Mouse (Mus musculus): ENCODE results near the gene Rbfox3.

The Rbfox3 gene

DNA sequence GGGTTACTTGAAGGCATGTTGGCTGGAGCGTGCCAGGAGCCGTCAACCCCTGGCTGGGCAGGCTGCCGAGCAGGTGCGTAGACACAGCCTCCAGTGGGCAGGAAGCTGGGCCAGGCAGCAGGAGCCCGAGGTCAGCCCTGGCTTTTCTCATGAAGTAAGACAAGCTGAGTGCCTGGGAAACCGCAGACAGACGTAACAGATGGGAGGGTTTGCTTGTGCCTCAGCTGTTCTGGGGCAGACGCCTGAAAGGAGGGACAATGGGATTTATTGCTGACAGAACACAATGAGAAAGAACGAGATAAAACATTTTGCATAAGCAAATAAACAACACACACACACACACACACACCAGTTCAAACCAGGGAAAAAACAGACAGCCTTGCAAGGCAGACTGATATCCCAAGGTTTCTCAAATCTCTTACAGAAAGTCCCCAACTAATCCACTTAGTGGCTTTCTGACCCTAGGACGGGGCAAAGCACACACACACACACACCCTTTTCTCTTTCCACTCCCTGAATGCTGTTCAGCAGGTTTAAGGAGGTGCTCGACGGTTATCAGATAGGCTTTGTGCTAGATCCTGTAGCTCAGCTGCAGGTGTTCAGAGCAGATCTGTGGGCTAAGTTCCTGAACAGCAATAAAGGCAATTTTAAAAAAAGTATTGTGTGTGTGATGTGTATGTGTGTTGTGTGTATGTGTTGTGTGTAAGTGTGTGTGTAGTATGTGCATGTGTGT lies 441.0 kb downstream of the Rbfox3 start:
- Histone ChIP-seq H3K27me3 (ENCODE audit: insufficient read depth, low read length) (no peaks in the 10 kb centered on the region), H3K4me3 (replicated peaks; ENCODE audit: low read length) (no peak overlapping the region), H3K4me1 (replicated peaks; ENCODE audit: low read depth, low read length) (peaks cover 61% of the 10 kb centered on the region), H3K9me3 (ENCODE audit: low read length) (peaks cover 11% of the 10 kb centered on the region; the same call in 1 of the 2 replicates), H3K36me3 (ENCODE audit: insufficient read depth, low read length) (peaks cover 13% of the 10 kb centered on the region; the same call in 1 of the 2 replicates)
- TF ChIP-seq POU5F1 (IDR thresholded peaks at IDR 0.05; ENCODE audit: borderline replicate concordance, low read length) = no peak
- TF ChIP-seq CTCF (conservative IDR thresholded peaks at IDR 0.05; ENCODE audit: low read length) = no peak
- no peak for TF ChIP-seq NANOG (IDR thresholded peaks at IDR 0.05; ENCODE audit: borderline replicate concordance, low read length)

DNA sequence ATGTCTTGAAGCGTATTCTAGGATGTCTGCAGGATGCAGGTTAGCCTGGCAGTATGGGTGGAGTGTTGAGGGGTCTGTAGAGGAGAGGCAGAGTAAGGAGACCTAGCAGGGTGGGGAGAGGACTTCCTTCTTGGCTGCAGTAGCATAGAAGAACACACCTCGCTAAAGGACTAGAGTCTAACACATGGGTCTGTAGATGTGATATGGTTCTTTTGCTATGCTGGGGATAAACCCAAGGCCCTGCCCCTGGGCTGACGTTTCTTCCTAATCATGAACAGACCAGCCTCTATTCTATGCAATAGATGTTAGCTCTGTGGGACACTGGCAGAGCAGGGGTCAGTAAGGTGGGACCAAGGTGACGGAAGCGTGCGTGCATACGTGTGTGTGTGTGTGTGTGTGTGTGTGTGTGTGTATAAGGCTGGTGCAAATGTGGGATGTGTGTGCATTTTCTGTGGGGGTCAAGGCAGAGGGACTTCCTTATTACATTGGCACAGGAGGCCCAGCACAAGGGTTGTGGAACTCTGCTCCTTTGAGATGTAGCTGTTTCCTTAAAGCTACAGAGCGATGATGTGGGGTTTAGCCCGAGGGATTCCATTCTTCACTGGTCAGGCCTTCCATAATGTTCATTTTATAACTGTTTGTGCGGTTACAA lies 441.8 kb downstream of the Rbfox3 start:
- peaks cover 11% of the 10 kb centered on the region; the same call in 1 of the 2 replicates for H3K9me3 ChIP-seq (ENCODE audit: low read length)
- H3K36me3 ChIP-seq (ENCODE audit: insufficient read depth, low read length) = peaks cover 13% of the 10 kb centered on the region; the same call in 1 of the 2 replicates
- H3K27me3 ChIP-seq (ENCODE audit: insufficient read depth, low read length) = no peaks in the 10 kb centered on the region
- TF ChIP-seq POU5F1 (IDR thresholded peaks at IDR 0.05; ENCODE audit: borderline replicate concordance, low read length) (no peak), NANOG (IDR thresholded peaks at IDR 0.05; ENCODE audit: borderline replicate concordance, low read length) (no peak), CTCF (conservative IDR thresholded peaks at IDR 0.05; ENCODE audit: low read length) (no peak)
- peaks cover 57% of the 10 kb centered on the region for H3K4me1 ChIP-seq (replicated peaks; ENCODE audit: low read depth, low read length)
- H3K4me3 ChIP-seq (replicated peaks; ENCODE audit: low read length) = no peak overlapping the region

DNA sequence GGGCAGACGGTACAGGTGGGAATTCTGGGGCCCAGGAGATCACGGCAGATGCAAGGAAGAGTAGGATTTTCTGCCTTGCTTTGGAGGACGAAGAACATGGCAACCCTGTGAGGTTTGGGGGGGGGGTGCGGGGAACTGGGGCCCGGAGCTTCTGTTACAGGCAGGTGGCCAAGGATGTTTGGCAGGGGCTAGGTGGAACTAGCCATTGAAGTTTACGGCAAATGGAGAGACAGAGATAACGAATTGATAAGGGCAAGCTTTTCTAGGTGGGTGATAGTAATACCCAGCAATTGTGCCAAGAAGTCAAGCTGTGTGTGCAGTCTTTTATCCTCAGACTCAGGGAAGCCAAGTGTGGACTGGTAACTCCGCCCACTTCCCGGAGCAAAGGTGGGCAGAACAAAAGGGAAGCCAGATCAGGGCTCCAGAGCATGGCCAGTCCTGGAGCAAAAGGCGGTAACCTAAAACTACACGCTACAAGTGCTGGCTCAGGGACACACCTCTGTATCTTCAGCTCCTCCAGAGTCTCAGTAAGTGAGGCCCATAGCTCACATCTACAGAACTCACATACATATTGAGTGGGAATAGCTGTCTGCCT lies 443.9 kb downstream of the Rbfox3 start:
- H3K36me3 ChIP-seq (ENCODE audit: insufficient read depth, low read length) = peaks cover 13% of the 10 kb centered on the region; the same call in 1 of the 2 replicates
- H3K27me3 ChIP-seq (ENCODE audit: insufficient read depth, low read length) = no peaks in the 10 kb centered on the region
- peaks cover 54% of the 10 kb centered on the region for H3K4me1 ChIP-seq (replicated peaks; ENCODE audit: low read depth, low read length)
- H3K4me3 ChIP-seq (replicated peaks; ENCODE audit: low read length) = peak overlapping the region; percentile 46
- TF ChIP-seq CTCF (conservative IDR thresholded peaks at IDR 0.05; ENCODE audit: low read length) = no peak
- no peak for TF ChIP-seq POU5F1 (IDR thresholded peaks at IDR 0.05; ENCODE audit: borderline replicate concordance, low read length)
- no peak for TF ChIP-seq NANOG (IDR thresholded peaks at IDR 0.05; ENCODE audit: borderline replicate concordance, low read length)
- 0 out of 2 replicates have a peak, but pooled peaks cover 3% of the 10 kb centered on the region for H3K9me3 ChIP-seq (ENCODE audit: low read length)

DNA sequence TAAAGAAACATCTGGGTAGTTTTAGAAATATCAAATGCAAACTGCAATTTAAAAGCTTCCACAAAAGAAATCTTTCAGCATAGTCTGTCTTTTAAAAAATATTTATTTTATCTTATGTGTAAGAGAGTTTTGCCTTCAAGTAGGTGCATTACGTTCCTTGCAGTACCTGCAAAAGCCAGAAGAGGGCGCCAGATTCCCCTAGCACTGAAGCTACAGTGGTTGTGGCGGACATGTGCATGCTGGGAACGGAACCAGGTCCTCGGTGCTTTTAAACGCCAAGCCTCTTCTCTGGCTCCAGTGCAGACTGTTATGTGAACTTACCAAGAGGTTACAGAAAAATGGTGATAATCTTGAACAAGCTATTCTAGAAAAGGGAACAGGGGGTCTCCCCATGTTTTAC lies 451.1 kb downstream of the Rbfox3 start:
- no peak overlapping the region for H3K4me3 ChIP-seq (replicated peaks; ENCODE audit: low read length)
- H3K36me3 ChIP-seq (ENCODE audit: insufficient read depth, low read length) = no peaks in the 10 kb centered on the region
- no peak for TF ChIP-seq POU5F1 (IDR thresholded peaks at IDR 0.05; ENCODE audit: borderline replicate concordance, low read length)
- TF ChIP-seq CTCF (conservative IDR thresholded peaks at IDR 0.05; ENCODE audit: low read length) = peak; percentile 98
- TF ChIP-seq NANOG (IDR thresholded peaks at IDR 0.05; ENCODE audit: borderline replicate concordance, low read length) = no peak
- H3K9me3 ChIP-seq (ENCODE audit: low read length) = peaks cover 3% of the 10 kb centered on the region; the same call in 1 of the 2 replicates
- peaks cover 47% of the 10 kb centered on the region for H3K4me1 ChIP-seq (replicated peaks; ENCODE audit: low read depth, low read length)
- H3K27me3 ChIP-seq (ENCODE audit: insufficient read depth, low read length) = peaks cover 12% of the 10 kb centered on the region; the same call in 1 of the 2 replicates

DNA sequence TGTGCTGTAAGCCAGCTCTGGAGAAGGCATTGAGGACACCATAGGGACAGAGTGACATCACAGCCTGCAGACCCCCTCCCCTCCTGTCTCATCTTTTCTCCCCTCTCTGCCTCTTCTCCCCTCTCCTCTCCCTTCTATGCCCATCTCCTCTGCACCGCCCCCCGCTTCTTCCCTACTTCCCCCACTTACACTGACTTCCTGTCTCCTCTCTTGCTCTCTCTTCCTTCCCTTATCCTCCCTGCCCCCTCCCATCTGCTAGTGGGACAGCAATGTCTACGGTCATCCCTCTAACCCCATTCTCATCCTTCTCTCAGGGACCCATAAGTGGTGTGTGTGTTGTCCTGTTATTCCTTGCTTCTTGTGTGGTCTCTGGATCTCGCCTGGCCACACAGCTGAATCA lies 451.9 kb downstream of the Rbfox3 start:
- H3K4me1 ChIP-seq (replicated peaks; ENCODE audit: low read depth, low read length) = peaks cover 50% of the 10 kb centered on the region
- H3K4me3 ChIP-seq (replicated peaks; ENCODE audit: low read length) = no peak overlapping the region
- no peaks in the 10 kb centered on the region for H3K36me3 ChIP-seq (ENCODE audit: insufficient read depth, low read length)
- peaks cover 12% of the 10 kb centered on the region; the same call in 1 of the 2 replicates for H3K27me3 ChIP-seq (ENCODE audit: insufficient read depth, low read length)
- peaks cover 3% of the 10 kb centered on the region; the same call in 1 of the 2 replicates for H3K9me3 ChIP-seq (ENCODE audit: low read length)
- TF ChIP-seq POU5F1 (IDR thresholded peaks at IDR 0.05; ENCODE audit: borderline replicate concordance, low read length) (no peak), NANOG (IDR thresholded peaks at IDR 0.05; ENCODE audit: borderline replicate concordance, low read length) (no peak), CTCF (conservative IDR thresholded peaks at IDR 0.05; ENCODE audit: low read length) (no peak)

DNA sequence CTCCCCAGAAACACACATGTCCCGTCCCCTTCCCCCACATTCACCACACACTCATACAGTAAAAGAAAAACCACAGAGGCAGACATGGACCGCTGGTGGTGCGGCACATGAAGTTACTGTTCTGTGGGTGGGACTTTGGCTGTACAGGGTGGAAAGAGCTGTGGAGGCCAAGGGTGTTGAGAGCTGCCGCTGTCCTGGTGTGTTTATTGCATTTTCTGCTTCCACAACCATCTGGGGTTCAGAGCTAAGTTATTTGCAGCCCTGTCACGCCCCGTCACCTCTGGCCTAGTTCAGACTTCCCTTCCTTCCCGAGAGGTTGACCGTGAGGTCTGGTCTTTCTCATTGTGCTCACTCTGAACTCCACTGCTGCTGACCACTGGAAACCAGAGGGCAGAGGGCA lies 452.3 kb downstream of the Rbfox3 start:
- no peaks in the 10 kb centered on the region for H3K36me3 ChIP-seq (ENCODE audit: insufficient read depth, low read length)
- H3K27me3 ChIP-seq (ENCODE audit: insufficient read depth, low read length) = peaks cover 12% of the 10 kb centered on the region; the same call in 1 of the 2 replicates
- peaks cover 3% of the 10 kb centered on the region; the same call in 1 of the 2 replicates for H3K9me3 ChIP-seq (ENCODE audit: low read length)
- no peak for TF ChIP-seq CTCF (conservative IDR thresholded peaks at IDR 0.05; ENCODE audit: low read length)
- TF ChIP-seq POU5F1 (IDR thresholded peaks at IDR 0.05; ENCODE audit: borderline replicate concordance, low read length) = no peak
- TF ChIP-seq NANOG (IDR thresholded peaks at IDR 0.05; ENCODE audit: borderline replicate concordance, low read length) = no peak
- no peak overlapping the region for H3K4me3 ChIP-seq (replicated peaks; ENCODE audit: low read length)
- peaks cover 51% of the 10 kb centered on the region for H3K4me1 ChIP-seq (replicated peaks; ENCODE audit: low read depth, low read length)

DNA sequence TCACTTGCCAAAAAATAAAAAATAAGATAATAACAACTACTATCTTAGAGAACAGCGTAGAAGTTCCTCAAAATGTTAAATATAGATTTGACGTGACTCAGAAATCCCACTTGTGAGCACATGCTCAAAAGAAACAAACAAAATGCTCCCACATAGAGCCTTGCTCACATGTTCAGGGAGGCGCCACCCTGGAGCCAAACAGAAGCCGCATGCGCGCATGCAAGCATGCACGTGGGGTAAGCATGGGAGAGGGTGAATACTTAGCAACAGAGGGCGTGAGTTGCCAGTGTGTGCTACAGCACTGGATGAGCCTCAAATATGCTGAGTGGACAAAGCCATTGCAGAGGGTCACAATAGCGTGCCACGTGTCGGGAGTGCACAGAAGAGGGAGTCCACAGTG lies 454.5 kb downstream of the Rbfox3 start:
- Histone ChIP-seq H3K4me3 (replicated peaks; ENCODE audit: low read length) (no peak overlapping the region), H3K36me3 (ENCODE audit: insufficient read depth, low read length) (no peaks in the 10 kb centered on the region), H3K27me3 (ENCODE audit: insufficient read depth, low read length) (peaks cover 12% of the 10 kb centered on the region; the same call in 1 of the 2 replicates)

DNA sequence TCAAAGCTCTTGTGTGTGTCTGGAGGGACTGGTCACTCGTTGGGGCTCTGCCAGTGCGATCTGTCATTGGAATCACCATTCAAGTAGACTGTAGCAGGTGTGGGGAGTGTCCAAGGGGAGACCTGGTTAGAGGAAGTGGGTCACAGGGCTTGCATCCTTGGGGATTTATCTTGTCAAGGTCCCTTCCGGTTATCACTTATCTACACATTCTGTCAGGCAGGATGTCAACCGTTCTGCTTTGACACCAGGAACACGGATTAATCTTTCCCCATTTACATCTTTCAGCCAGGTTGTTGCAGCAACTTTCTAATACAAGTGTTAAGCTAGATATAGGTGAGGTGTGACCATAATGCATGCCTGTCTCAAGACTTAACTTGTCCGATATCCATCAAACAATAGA lies 455.6 kb downstream of the Rbfox3 start:
- Histone ChIP-seq H3K27me3 (ENCODE audit: insufficient read depth, low read length) (peaks cover 12% of the 10 kb centered on the region; the same call in 1 of the 2 replicates), H3K4me3 (replicated peaks; ENCODE audit: low read length) (no peak overlapping the region), H3K36me3 (ENCODE audit: insufficient read depth, low read length) (no peaks in the 10 kb centered on the region), H3K9me3 (ENCODE audit: low read length) (peaks cover 3% of the 10 kb centered on the region; the same call in 1 of the 2 replicates), H3K4me1 (replicated peaks; ENCODE audit: low read depth, low read length) (peaks cover 31% of the 10 kb centered on the region)
- no peak for TF ChIP-seq CTCF (conservative IDR thresholded peaks at IDR 0.05; ENCODE audit: low read length)
- no peak for TF ChIP-seq NANOG (IDR thresholded peaks at IDR 0.05; ENCODE audit: borderline replicate concordance, low read length)
- no peak for TF ChIP-seq POU5F1 (IDR thresholded peaks at IDR 0.05; ENCODE audit: borderline replicate concordance, low read length)

More for the DNA sequence above, 454.5 kb downstream of the Rbfox3 start:
- Histone ChIP-seq H3K4me1 (replicated peaks; ENCODE audit: low read depth, low read length) (peaks cover 37% of the 10 kb centered on the region), H3K9me3 (ENCODE audit: low read length) (peaks cover 3% of the 10 kb centered on the region; the same call in 1 of the 2 replicates)
- TF ChIP-seq POU5F1 (IDR thresholded peaks at IDR 0.05; ENCODE audit: borderline replicate concordance, low read length) (no peak), CTCF (conservative IDR thresholded peaks at IDR 0.05; ENCODE audit: low read length) (no peak), NANOG (IDR thresholded peaks at IDR 0.05; ENCODE audit: borderline replicate concordance, low read length) (no peak)
